Mouse (Mus musculus): Measurements from ENCODE around the gene Srrm3.

- TF ChIP-seq CTCF (conservative IDR thresholded peaks at IDR 0.05; ENCODE audit: insufficient read depth, insufficient read length, low read depth, low read length), result no peak
- TF ChIP-seq POLR2A (IDR thresholded peaks at IDR 0.05; ENCODE audit: low read depth, low read length), result no peak
These were observed 44.8 kb upstream of the Srrm3 start for GRCm38 (mm10) chr5:135761881-135762280.

Data from kidney, adult 2 months (tissue).